Mouse (Mus musculus): ENCODE measurements around the gene Plxna1.

DNA sequence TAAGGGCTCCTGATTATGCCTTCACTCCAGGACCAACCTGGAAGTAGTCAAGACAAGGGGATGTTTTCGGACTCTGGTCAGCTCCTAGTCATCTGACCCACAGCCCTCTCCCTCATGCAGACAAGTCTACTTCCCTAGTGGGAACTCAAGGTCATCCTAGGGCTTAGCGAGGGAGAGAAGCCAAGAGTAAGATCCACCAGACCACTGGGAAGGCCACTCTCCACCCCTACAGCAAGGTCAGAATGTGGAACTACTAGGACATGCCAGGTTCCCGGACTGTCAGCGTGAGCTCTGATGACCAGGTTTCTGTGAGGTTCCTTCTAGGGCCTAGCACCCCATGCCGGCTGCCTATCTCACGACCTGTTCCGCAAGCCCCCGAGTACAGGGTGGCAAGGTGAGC is 23.7 kb downstream of the Plxna1 start:
- TF ChIP-seq CTCF (conservative IDR thresholded peaks at IDR 0.05; ENCODE audit: low read length) (no peak), POU5F1 (IDR thresholded peaks at IDR 0.05; ENCODE audit: borderline replicate concordance, low read length) (no peak), NANOG (IDR thresholded peaks at IDR 0.05; ENCODE audit: borderline replicate concordance, low read length) (no peak)
